Mouse (Mus musculus) forebrain, embryonic 14.5 days (tissue): ENCODE results near the gene Lin54. TPM values are rescaled to one million over a fixed set of nuclear protein-coding genes. Genes with fewer than 3 reads are reported as not detected.

ENCODE experiments used
- ATAC-seq: fragments of 200-750 bp; cut with Nextera tagmentation; 2 replicates; pipeline ENCODE4 v1.8.0; 2017; ENCODE audit warnings: mild to moderate bottlenecking, moderate library complexity
- DNase-seq: peaks from one replicate; pipeline ENCODE4 v3.0.0-alpha.2; 2015; ENCODE audit warnings: low spot score
- H3K27ac ChIP-seq: fragments of 300-500 bp; sonication (generic); 2 replicates; pipeline ENCODE4 v1.5.1; 2014; ENCODE audit warnings: low read depth, mild to moderate bottlenecking, control low read depth, low read length, moderate library complexity
- H3K27me3 ChIP-seq: fragments of 300-500 bp; sonication (generic); replicated peaks from 2 replicates; pipeline ENCODE4 v1.6.1; 2014; ENCODE audit warnings: low read length, control low read depth, mixed read lengths; ENCODE audit not compliant: control insufficient read depth, insufficient read depth
- H3K36me3 ChIP-seq: fragments of 300-500 bp; sonication (generic); 2 replicates; pipeline ENCODE4 v1.6.1; 2014; ENCODE audit warnings: low read length, control low read depth; ENCODE audit not compliant: control insufficient read depth, insufficient read depth
- H3K4me1 ChIP-seq: fragments of 300-500 bp; sonication (generic); 2 replicates; pipeline ENCODE4 v1.6.1; 2014; ENCODE audit warnings: antibody characterized with exemption, low read length, control low read depth; ENCODE audit not compliant: control insufficient read depth, insufficient read depth
- H3K4me2 ChIP-seq: fragments of 300-500 bp; sonication (generic); 2 replicates; pipeline ENCODE4 v1.6.1; 2014; ENCODE audit warnings: mild to moderate bottlenecking, control low read depth, low read length
- H3K4me3 ChIP-seq: fragments of 300-500 bp; sonication (generic); 2 replicates; pipeline ENCODE4 v1.5.1; 2014; ENCODE audit warnings: low read depth, low read length, control low read depth
- H3K9ac ChIP-seq: fragments of 300-500 bp; sonication (generic); 2 replicates; pipeline ENCODE4 v1.6.1; 2014; ENCODE audit warnings: mild to moderate bottlenecking, low read length, control low read depth, moderate library complexity
- H3K9me3 ChIP-seq: fragments of 300-500 bp; sonication (generic); replicated peaks from 2 replicates; pipeline ENCODE4 v1.6.1; 2016; ENCODE audit warnings: low read length, control low read depth, mixed read lengths; ENCODE audit not compliant: control insufficient read depth
- WGBS: fragments of 180-500 bp; shearing (Covaris S2); extraction: QIAGEN DNeasy Blood & Tissue Kit; methylation state at CpG from one replicate; pipeline ENCODE4 v1.1.7; 2014; 5-methylcytosine and 5-hydroxymethylcytosine counted together
- polyA plus RNA-seq: library from polyadenylated mRNA; unstranded; fragments of >200 nt; fragmentation: Nextera tagmentation; extraction: Ambion mirVana; gene quantifications from 2 replicates; pipeline ENCODE4 v1.2.1, GENCODE M21; 2014

Gene Lin54
- polyA plus RNA-seq, 1 experiment from 2014 or later: 9.8 TPM

DNA sequence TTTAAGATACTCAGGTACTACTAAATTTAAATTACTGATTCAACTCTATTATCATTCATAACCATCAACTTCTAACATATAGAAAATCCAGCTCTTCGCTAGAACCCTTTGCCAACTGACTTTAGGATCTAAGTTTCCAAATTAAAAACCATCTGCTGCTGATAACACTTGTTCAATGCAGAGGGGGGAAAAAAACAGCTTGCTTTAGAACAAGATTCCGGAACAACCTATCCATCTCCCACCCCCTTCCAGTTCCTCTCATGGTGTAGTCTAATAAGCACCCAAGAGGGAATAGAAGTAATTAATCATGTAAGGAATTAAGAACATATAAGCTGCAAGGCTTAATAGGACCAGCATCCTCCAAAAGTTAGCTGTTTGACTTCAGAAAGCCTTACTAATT lies 1.2 kb downstream of the Lin54 start:
- ATAC-seq: no peak

GRCm38 (mm10) chr5:100498436-100499180 lies 1.8 kb downstream of the Lin54 start:
- no peaks in the 10 kb centered on the region for H3K36me3 ChIP-seq
- DNase-seq: peak; percentile 80
- no peaks in the 10 kb centered on the region for H3K27me3 ChIP-seq
- peak overlapping the region; percentile 69 for H3K4me3 ChIP-seq
- peak overlapping the region; percentile 48 for H3K27ac ChIP-seq
- peak; percentile 67 for ATAC-seq
- peak overlapping the region; percentile 84 for H3K4me2 ChIP-seq
- WGBS: under 1% methylated on average over 46 of the region's 46 CpGs
- H3K9me3 ChIP-seq: no peaks in the 10 kb centered on the region
- H3K4me1 ChIP-seq: peaks cover 15% of the 10 kb centered on the region
- peak overlapping the region; percentile 86 for H3K9ac ChIP-seq

More for the DNA sequence above, 1.2 kb downstream of the Lin54 start:
- H3K4me1 ChIP-seq: peaks cover 15% of the 10 kb centered on the region
- DNase-seq: peak; percentile 11
- no peaks in the 10 kb centered on the region for H3K9me3 ChIP-seq
- peak overlapping the region; percentile 68; the same call in 1 of the 2 replicates for H3K9ac ChIP-seq
- H3K4me2 ChIP-seq: peak overlapping the region; percentile 84
- no peaks in the 10 kb centered on the region for H3K27me3 ChIP-seq
- H3K27ac ChIP-seq: no peak overlapping the region
- H3K4me3 ChIP-seq: peak overlapping the region; percentile 69
- H3K36me3 ChIP-seq: no peaks in the 10 kb centered on the region
- WGBS: 25% methylated on average over 2 of the region's 2 CpGs

DNA sequence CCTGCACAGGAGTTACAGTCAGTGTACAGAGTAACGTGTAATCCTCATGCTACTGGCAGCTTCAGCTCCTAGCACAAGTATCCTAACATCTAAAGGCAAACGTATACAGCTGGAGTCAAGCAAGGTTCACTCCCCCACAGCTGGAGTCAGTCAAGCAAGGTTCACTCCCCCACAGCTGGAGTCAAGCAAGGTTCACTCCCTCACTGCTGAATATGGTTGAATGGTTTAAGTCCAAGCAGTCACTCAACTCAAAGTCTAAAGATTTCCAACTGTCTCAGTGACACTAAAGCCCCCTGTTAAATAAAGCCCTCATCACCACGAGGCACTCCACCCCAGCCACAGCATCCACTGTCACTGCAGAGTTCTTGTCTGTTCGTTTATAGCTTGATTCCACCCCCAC lies 8.7 kb downstream of the Lin54 start:
- ATAC-seq: no peak

GRCm38 (mm10) chr5:100489340-100489739 lies 11.1 kb downstream of the Lin54 start:
- no peak overlapping the region for H3K4me3 ChIP-seq
- no peaks in the 10 kb centered on the region for H3K9me3 ChIP-seq
- H3K9ac ChIP-seq: no peak overlapping the region
- H3K27me3 ChIP-seq: no peaks in the 10 kb centered on the region
- 89% methylated on average over 2 of the region's 2 CpGs for WGBS
- no peak overlapping the region for H3K4me2 ChIP-seq
- no peak overlapping the region for H3K27ac ChIP-seq
- H3K4me1 ChIP-seq: no peaks in the 10 kb centered on the region
- DNase-seq: no peak
- H3K36me3 ChIP-seq: no peaks in the 10 kb centered on the region
- no peak for ATAC-seq

More for the DNA sequence above, 8.7 kb downstream of the Lin54 start:
- H3K27ac ChIP-seq: no peak overlapping the region
- no peak overlapping the region for H3K4me2 ChIP-seq
- no peak overlapping the region for H3K4me3 ChIP-seq
- H3K9me3 ChIP-seq: no peaks in the 10 kb centered on the region
- H3K4me1 ChIP-seq: no peaks in the 10 kb centered on the region
- no peak overlapping the region for H3K9ac ChIP-seq
- WGBS: 55% methylated on average over 4 of the region's 4 CpGs
- no peaks in the 10 kb centered on the region for H3K36me3 ChIP-seq
- no peak for DNase-seq
- no peaks in the 10 kb centered on the region for H3K27me3 ChIP-seq

DNA sequence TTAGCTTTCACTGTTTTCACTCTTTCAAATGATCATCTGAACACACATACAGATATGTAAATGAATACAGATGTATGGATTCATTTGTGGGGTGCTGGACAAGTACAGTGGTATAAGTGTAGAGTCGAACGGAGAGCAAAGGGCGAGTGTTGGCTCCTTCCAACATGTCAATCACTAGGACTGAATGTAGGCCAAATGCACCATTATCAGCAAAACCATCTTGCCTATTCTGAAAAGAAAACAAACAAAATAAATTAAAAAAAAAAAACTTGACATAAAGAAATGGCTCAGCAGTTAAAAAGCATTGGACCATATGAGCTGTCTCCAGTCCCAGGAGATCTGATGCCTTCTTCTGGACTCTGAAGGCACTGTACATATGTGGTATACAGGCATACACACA lies 12.2 kb downstream of the Lin54 start:
- Histone ChIP-seq H3K4me1 (no peaks in the 10 kb centered on the region), H3K36me3 (peaks cover 3% of the 10 kb centered on the region; the same call in 1 of the 2 replicates), H3K9me3 (no peaks in the 10 kb centered on the region), H3K4me3 (no peak overlapping the region), H3K4me2 (no peak overlapping the region), H3K27ac (no peak overlapping the region), H3K27me3 (no peaks in the 10 kb centered on the region), H3K9ac (no peak overlapping the region)
- 91% methylated on average over 3 of the region's 3 CpGs for WGBS
- no peak for ATAC-seq
- DNase-seq: no peak

DNA sequence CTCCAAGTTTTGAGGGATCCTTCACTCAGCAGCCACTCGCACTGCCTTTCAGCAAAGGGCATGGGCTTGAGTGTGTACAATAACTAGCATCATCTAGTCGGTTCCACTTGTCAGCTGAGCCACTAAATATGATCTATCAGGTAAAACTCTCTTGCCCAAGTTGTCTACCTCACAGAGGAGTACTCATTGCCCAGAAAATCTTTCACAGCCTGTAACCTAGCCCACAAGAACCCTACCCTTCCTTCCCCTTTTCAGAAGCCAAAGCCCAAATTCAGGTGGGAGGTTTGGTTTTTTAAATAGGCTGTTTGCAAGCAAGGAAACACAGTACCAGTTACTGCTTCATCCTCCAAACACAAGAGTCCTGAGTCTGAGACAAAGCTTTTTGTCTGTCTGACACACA lies 13.3 kb downstream of the Lin54 start:
- Histone ChIP-seq H3K4me2 (no peak overlapping the region), H3K27me3 (no peaks in the 10 kb centered on the region), H3K36me3 (peaks cover 3% of the 10 kb centered on the region; the same call in 1 of the 2 replicates), H3K4me3 (no peak overlapping the region), H3K9me3 (no peaks in the 10 kb centered on the region), H3K9ac (no peak overlapping the region), H3K4me1 (no peaks in the 10 kb centered on the region), H3K27ac (no peak overlapping the region)
- WGBS: 95% methylated on average over 2 of the region's 2 CpGs
- no peak for DNase-seq
- ATAC-seq: no peak

GRCm38 (mm10) chr5:100483569-100483968 lies 16.9 kb downstream of the Lin54 start:
- no peaks in the 10 kb centered on the region for H3K4me1 ChIP-seq
- no peak overlapping the region for H3K4me3 ChIP-seq
- DNase-seq: no peak
- no peak overlapping the region for H3K27ac ChIP-seq
- H3K9me3 ChIP-seq: no peaks in the 10 kb centered on the region
- H3K4me2 ChIP-seq: no peak overlapping the region
- ATAC-seq: no peak
- H3K27me3 ChIP-seq: no peaks in the 10 kb centered on the region
- no peak overlapping the region for H3K9ac ChIP-seq
- peaks cover 10% of the 10 kb centered on the region for H3K36me3 ChIP-seq

GRCm38 (mm10) chr5:100477604-100478003 lies 22.8 kb downstream of the Lin54 start:
- Histone ChIP-seq H3K27me3 (no peaks in the 10 kb centered on the region), H3K9ac (no peak overlapping the region), H3K4me1 (no peaks in the 10 kb centered on the region), H3K4me2 (no peak overlapping the region), H3K27ac (no peak overlapping the region), H3K36me3 (peaks cover 23% of the 10 kb centered on the region), H3K4me3 (no peak overlapping the region), H3K9me3 (no peaks in the 10 kb centered on the region)
- WGBS: 92% methylated on average over 9 of the region's 9 CpGs
- ATAC-seq (no peak), DNase-seq (no peak)

DNA sequence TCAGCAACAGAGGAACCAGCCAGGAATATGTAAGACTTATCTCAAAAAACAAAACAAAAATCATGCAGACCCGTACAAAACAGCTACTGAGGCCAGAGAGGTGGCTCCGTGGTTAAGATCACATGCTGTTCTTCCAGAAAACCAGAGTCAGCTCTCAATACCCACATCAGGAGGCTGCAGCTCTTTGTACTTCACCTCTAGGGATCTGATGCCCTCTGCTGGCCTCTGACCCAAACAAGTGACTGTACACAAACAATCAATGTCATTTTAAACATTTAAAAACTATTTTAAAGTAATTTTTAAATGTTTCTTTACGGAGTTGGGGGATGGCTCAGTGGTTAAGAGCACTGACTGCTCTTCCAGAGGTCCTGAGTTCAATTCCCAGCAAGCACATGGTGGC lies 24.1 kb downstream of the Lin54 start:
- ATAC-seq (no peak), DNase-seq (no peak)
- H3K27ac ChIP-seq: no peak overlapping the region
- no peaks in the 10 kb centered on the region for H3K4me1 ChIP-seq
- WGBS: 79% methylated on average over 3 of the region's 3 CpGs
- no peaks in the 10 kb centered on the region for H3K9me3 ChIP-seq
- no peaks in the 10 kb centered on the region for H3K27me3 ChIP-seq
- H3K4me2 ChIP-seq: no peak overlapping the region
- peaks cover 28% of the 10 kb centered on the region for H3K36me3 ChIP-seq
- H3K4me3 ChIP-seq: no peak overlapping the region
- no peak overlapping the region for H3K9ac ChIP-seq
